Mouse (Mus musculus): ENCODE data around the gene Sar1a.

- peak; percentile 71 for TF ChIP-seq CTCF (IDR thresholded peaks at IDR 0.05; ENCODE audit: borderline replicate concordance, extremely low read depth, insufficient read depth, insufficient read length)
- no peak for TF ChIP-seq POLR2A (IDR thresholded peaks at IDR 0.05; ENCODE audit: borderline replicate concordance, extremely low read depth, insufficient read depth, insufficient read length, poor library complexity, severe bottlenecking)
Measured at GRCm38 (mm10) chr10:61734377-61734776, 54.3 kb downstream of the Sar1a start.

All from brain, embryonic 14.5 days (tissue).